Mouse (Mus musculus) stomach, postnatal 0 days (tissue): ENCODE measurements at regions not wholly inside any gene's neighbourhood (a gene's known extent, or its start where the extent isn't known, plus 50 kb on each side); places are given as distances from the start of the nearest gene placed in this dataset.

ENCODE experiments used
- CTCF ChIP-seq: IDR thresholded peaks from 2 replicates; pipeline ENCODE4 v1.5.1; 2016; ENCODE audit warnings: antibody characterized with exemption, low read depth, mild to moderate bottlenecking, moderate library complexity
- EP300 ChIP-seq: optimal IDR thresholded peaks from 2 replicates; pipeline ENCODE3; 2016; ENCODE audit warnings: antibody characterized with exemption

DNA sequence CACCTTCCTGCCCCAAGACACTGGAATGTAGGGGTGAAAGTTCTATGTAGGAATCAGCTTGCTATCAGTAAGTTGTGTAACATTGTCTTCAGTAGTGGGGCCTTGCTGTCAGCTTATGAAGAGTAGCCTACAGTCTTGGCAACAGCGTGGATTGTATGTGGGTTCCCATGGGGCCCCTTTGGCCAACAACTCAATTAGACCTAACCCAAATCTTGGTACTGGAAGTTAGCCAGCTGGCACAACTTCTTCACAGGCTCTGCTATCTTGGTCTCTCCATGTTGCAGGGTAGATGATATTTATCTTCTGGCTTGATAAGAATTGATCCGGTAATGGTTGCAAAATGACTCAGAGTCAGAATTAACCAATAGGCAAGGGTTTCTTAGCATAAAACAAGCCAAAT is 244.2 kb upstream of the Msx2 start:
- no peak for TF ChIP-seq CTCF
- no peak for TF ChIP-seq EP300
